Mouse (Mus musculus): ENCODE data around the gene Ppm1e. TPM values are rescaled to one million over a fixed set of nuclear protein-coding genes. Genes with fewer than 3 reads are reported as not detected.

Ppm1e gene
- total and polyA plus RNA-seq, 3 experiments, result 0.64 to 0.86 (median 0.74) TPM

GRCm38 (mm10) chr11:87354861-87355260 lies 4.0 kb downstream of the Ppm1e start:
- peaks cover 0 to 14% of the 10 kb centered on the region in 2 experiments; a peak in 2 of 4 replicates for H3K4me1 ChIP-seq (ENCODE audit: control insufficient read depth in 1 of 2, insufficient read depth in 2 of 2)
- DNase-seq (ENCODE audit: extremely low read depth), result no peak
- no peaks in the 10 kb centered on the region for H3K36me3 ChIP-seq (replicated peaks in 1 of 2; ENCODE audit: control insufficient read depth in 1 of 2, insufficient read depth in 1 of 2, low read length in 1 of 2)
- H3K4me2 ChIP-seq (ENCODE audit: insufficient read depth, low read depth, poor library complexity, severe bottlenecking), result no peak overlapping the region
- no peak overlapping the region for H3K9ac ChIP-seq (ENCODE audit: insufficient read depth, low read depth)
- in situ Hi-C loops (cut with MboI; ENCODE audit: low pct_ligation_motif_present, low pct_unique_long_range_greater_than_20kb, low sequenced_read_pairs), result no loop called here
- H3K27me3 ChIP-seq (replicated peaks), result peaks cover 22% of the 10 kb centered on the region
- TF ChIP-seq CHD2 (IDR thresholded peaks at IDR 0.05; ENCODE audit: low read length), result no peak
- no peak for TF ChIP-seq JUND (conservative IDR thresholded peaks at IDR 0.05; ENCODE audit: low read depth, low read length)
- no peak for TF ChIP-seq MXI1 (IDR thresholded peaks at IDR 0.05; ENCODE audit: low read depth, low read length)
- no peak for TF ChIP-seq MEF2A (IDR thresholded peaks at IDR 0.05; ENCODE audit: borderline replicate concordance, low read depth, low read length)
- no peak for TF ChIP-seq CTCF (conservative IDR thresholded peaks at IDR 0.05 in 1 of 2, IDR thresholded peaks at IDR 0.05 in 1 of 2; ENCODE audit: low read depth in 2 of 2, low read length in 2 of 2)
- TF ChIP-seq MAX (IDR thresholded peaks at IDR 0.05; ENCODE audit: low read length), result no peak
- TF ChIP-seq ELF1 (IDR thresholded peaks at IDR 0.05; ENCODE audit: low read depth, low read length), result no peak
- TF ChIP-seq PAX5 (IDR thresholded peaks at IDR 0.05; ENCODE audit: low read length), result no peak
- no peak for TF ChIP-seq NELFE (IDR thresholded peaks at IDR 0.05; ENCODE audit: low read depth, low read length)
- TF ChIP-seq MYC (IDR thresholded peaks at IDR 0.05; ENCODE audit: low read depth, low read length), result no peak
- TF ChIP-seq SIN3A (IDR thresholded peaks at IDR 0.05; ENCODE audit: low read length), result no peak
- no peak for TF ChIP-seq KAT2A (IDR thresholded peaks at IDR 0.05; ENCODE audit: insufficient replicate concordance, low read length)
- no peak for TF ChIP-seq ZNF384 (IDR thresholded peaks at IDR 0.05; ENCODE audit: low read depth, low read length)
- no peak for TF ChIP-seq POLR2AphosphoS2 (IDR thresholded peaks at IDR 0.05; ENCODE audit: low read depth, low read length)
- H3K9me3 ChIP-seq (replicated peaks; ENCODE audit: low read length), result no peaks in the 10 kb centered on the region
- dilution Hi-C loops (cut with MboI; ENCODE audit: extremely low pct_ligation_motif_present, extremely low pct_unique_long_range_greater_than_20kb, low sequenced_read_pairs), result no loop called here
- no peak overlapping the region for H3K27ac ChIP-seq (ENCODE audit: insufficient read depth, low read depth)
- no peak overlapping the region for H3K4me3 ChIP-seq (replicated peaks in 1 of 3; ENCODE audit: low read depth in 2 of 3, low read length in 2 of 3, poor library complexity in 1 of 3)
- H3K79me2 ChIP-seq (replicated peaks; ENCODE audit: control insufficient read depth, extremely low read depth, insufficient read depth, poor library complexity, severe bottlenecking), result no peaks in the 10 kb centered on the region

DNA sequence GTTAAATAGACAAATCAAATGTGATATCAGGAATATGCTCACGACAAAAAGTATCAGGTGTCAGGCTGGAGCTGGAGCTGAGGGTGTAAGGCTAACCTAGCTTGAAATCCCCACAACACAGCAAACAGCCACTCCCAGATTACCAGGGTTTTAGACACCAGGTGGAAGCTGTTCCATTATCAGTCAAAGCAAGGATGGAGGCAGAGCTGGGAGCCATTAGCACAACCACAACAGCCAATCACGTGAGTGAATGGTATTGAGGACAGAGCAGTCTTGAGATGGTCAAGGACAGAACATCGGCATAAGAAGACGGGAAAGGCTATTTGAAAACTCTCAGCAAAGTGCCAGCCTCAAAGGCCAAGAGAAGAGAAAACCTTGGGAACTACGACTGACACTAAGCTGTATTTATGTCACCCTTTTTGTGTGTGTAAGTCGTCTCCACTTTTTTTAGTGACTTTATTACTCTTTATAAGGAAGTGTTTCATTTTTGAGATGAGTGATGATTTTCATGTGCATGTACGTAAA lies 5.1 kb downstream of the Ppm1e start:
- in situ Hi-C loops (cut with MboI; ENCODE audit: low pct_ligation_motif_present, low pct_unique_long_range_greater_than_20kb, low sequenced_read_pairs) (no loop called here), dilution Hi-C loops (cut with MboI; ENCODE audit: extremely low pct_ligation_motif_present, extremely low pct_unique_long_range_greater_than_20kb, low sequenced_read_pairs) (no loop called here)
- H3K9me3 ChIP-seq (replicated peaks; ENCODE audit: low read length), result no peaks in the 10 kb centered on the region
- H3K27me3 ChIP-seq (replicated peaks), result peaks cover 13% of the 10 kb centered on the region
- H3K79me2 ChIP-seq (replicated peaks; ENCODE audit: control insufficient read depth, extremely low read depth, insufficient read depth, poor library complexity, severe bottlenecking), result no peaks in the 10 kb centered on the region
- TF ChIP-seq POLR2AphosphoS2 (IDR thresholded peaks at IDR 0.05; ENCODE audit: low read depth, low read length) (no peak), BHLHE40 (IDR thresholded peaks at IDR 0.05; ENCODE audit: low read depth, low read length) (peak; percentile 27; the same call in 1 of the 2 replicates)
- no peak for DNase-seq (ENCODE audit: extremely low read depth)
- H3K4me1 ChIP-seq (ENCODE audit: control insufficient read depth in 1 of 2, insufficient read depth in 2 of 2), result peaks cover 0 to 10% of the 10 kb centered on the region in 2 experiments; a peak in 2 of 4 replicates
- H3K36me3 ChIP-seq (replicated peaks in 1 of 2; ENCODE audit: control insufficient read depth in 1 of 2, insufficient read depth in 1 of 2, low read length in 1 of 2), result no peaks in the 10 kb centered on the region
- no peak overlapping the region for H3K4me2 ChIP-seq (ENCODE audit: insufficient read depth, low read depth, poor library complexity, severe bottlenecking)
- no peak overlapping the region for H3K4me3 ChIP-seq (replicated peaks in 1 of 3; ENCODE audit: low read depth in 2 of 3, low read length in 2 of 3, poor library complexity in 1 of 3)
- no peak overlapping the region for H3K9ac ChIP-seq (ENCODE audit: insufficient read depth, low read depth)
- H3K27ac ChIP-seq (ENCODE audit: insufficient read depth, low read depth), result no peak overlapping the region

GRCm38 (mm10) chr11:87326381-87326780 lies 32.4 kb downstream of the Ppm1e start:
- Histone ChIP-seq H3K4me2 (ENCODE audit: insufficient read depth, low read depth, poor library complexity, severe bottlenecking) (no peak overlapping the region), H3K36me3 (replicated peaks in 1 of 2; ENCODE audit: control insufficient read depth in 1 of 2, insufficient read depth in 1 of 2, low read length in 1 of 2) (no peaks in the 10 kb centered on the region), H3K9me3 (replicated peaks; ENCODE audit: low read length) (no peaks in the 10 kb centered on the region), H3K4me1 (ENCODE audit: control insufficient read depth in 1 of 2, insufficient read depth in 2 of 2) (no peaks in the 10 kb centered on the region), H3K79me2 (replicated peaks; ENCODE audit: control insufficient read depth, extremely low read depth, insufficient read depth, poor library complexity, severe bottlenecking) (no peaks in the 10 kb centered on the region), H3K9ac (ENCODE audit: insufficient read depth, low read depth) (no peak overlapping the region), H3K27me3 (replicated peaks) (no peaks in the 10 kb centered on the region), H3K4me3 (replicated peaks in 1 of 3; ENCODE audit: low read depth in 2 of 3, low read length in 2 of 3, poor library complexity in 1 of 3) (no peak overlapping the region), H3K27ac (ENCODE audit: insufficient read depth, low read depth) (no peak overlapping the region)
- in situ Hi-C loops (cut with MboI; ENCODE audit: low pct_ligation_motif_present, low pct_unique_long_range_greater_than_20kb, low sequenced_read_pairs), result no loop called here
- TF ChIP-seq KAT2A (IDR thresholded peaks at IDR 0.05; ENCODE audit: insufficient replicate concordance, low read length) (no peak), E2F4 (IDR thresholded peaks at IDR 0.05; ENCODE audit: insufficient replicate concordance, low read depth, low read length) (no peak), JUN (IDR thresholded peaks at IDR 0.05; ENCODE audit: insufficient read depth, low read depth, low read length) (no peak), PAX5 (IDR thresholded peaks at IDR 0.05; ENCODE audit: low read length) (no peak), USF1 (IDR thresholded peaks at IDR 0.05; ENCODE audit: low read depth, low read length) (no peak), USF2 (conservative IDR thresholded peaks at IDR 0.05; ENCODE audit: low read depth, low read length) (no peak), ZNF384 (IDR thresholded peaks at IDR 0.05; ENCODE audit: low read depth, low read length) (no peak), ELF1 (IDR thresholded peaks at IDR 0.05; ENCODE audit: low read depth, low read length) (no peak), MAFK (IDR thresholded peaks at IDR 0.05; ENCODE audit: insufficient replicate concordance, low read length) (no peak), POLR2AphosphoS2 (IDR thresholded peaks at IDR 0.05; ENCODE audit: low read depth, low read length) (no peak), ETS1 (conservative IDR thresholded peaks at IDR 0.05; ENCODE audit: low read depth, low read length) (no peak), HCFC1 (IDR thresholded peaks at IDR 0.05; ENCODE audit: low read depth, low read length) (no peak), POLR2A (IDR thresholded peaks at IDR 0.05; ENCODE audit: low read depth, low read length) (no peak), ZKSCAN1 (IDR thresholded peaks at IDR 0.05; ENCODE audit: borderline replicate concordance, low read depth, low read length) (no peak), BHLHE40 (IDR thresholded peaks at IDR 0.05; ENCODE audit: low read depth, low read length) (no peak), NELFE (IDR thresholded peaks at IDR 0.05; ENCODE audit: low read depth, low read length) (no peak), MYC (IDR thresholded peaks at IDR 0.05; ENCODE audit: low read depth, low read length) (no peak)
- no peak for DNase-seq (ENCODE audit: extremely low read depth)
- dilution Hi-C loops (cut with MboI; ENCODE audit: extremely low pct_ligation_motif_present, extremely low pct_unique_long_range_greater_than_20kb, low sequenced_read_pairs), result no loop called here
